Mouse (Mus musculus): ENCODE measurements around the gene Epn2.
"Not testable (repeated sequence)": the region's sequence is repeated elsewhere in the genome, so short reads cannot be mapped to it uniquely, and the experiment has no call there.

The Epn2 gene

GRCm38 (mm10) chr11:61592061-61592460 lies 12.6 kb upstream of the Epn2 start:
- DNase-seq (ENCODE audit: low read depth, low spot score): no peak

GRCm38 (mm10) chr11:61590516-61591213 lies 11.2 kb upstream of the Epn2 start:
- DNase-seq (ENCODE audit: low read depth, low spot score): no peak

- DNase-seq (ENCODE audit: low read depth, low spot score): no peak
Observed at GRCm38 (mm10) chr11:61585421-61585820, 5.9 kb upstream of the Epn2 start.

- DNase-seq (ENCODE audit: low read depth, low spot score): no peak
Observed at GRCm38 (mm10) chr11:61584830-61585229, 5.3 kb upstream of the Epn2 start.

GRCm38 (mm10) chr11:61584096-61584495 lies 4.6 kb upstream of the Epn2 start:
- DNase-seq (ENCODE audit: low read depth, low spot score): no peak

GRCm38 (mm10) chr11:61582808-61583207 lies 3.3 kb upstream of the Epn2 start:
- DNase-seq (ENCODE audit: low read depth, low spot score): not testable (repeated sequence)

- no peak for DNase-seq (ENCODE audit: low read depth, low spot score)
Observed at GRCm38 (mm10) chr11:61579878-61580381, 443 bp upstream of the Epn2 start.

GRCm38 (mm10) chr11:61578541-61578982 lies 925 bp downstream of the Epn2 start:
- no peak for DNase-seq (ENCODE audit: low read depth, low spot score)

- no peak for DNase-seq (ENCODE audit: low read depth, low spot score)
Observed at GRCm38 (mm10) chr11:61577991-61578390, 1.5 kb downstream of the Epn2 start.

GRCm38 (mm10) chr11:61577349-61577748 lies 2.1 kb downstream of the Epn2 start:
- DNase-seq (ENCODE audit: low read depth, low spot score): no peak

- DNase-seq (ENCODE audit: low read depth, low spot score): no peak
Observed at GRCm38 (mm10) chr11:61573266-61573665, 6.2 kb downstream of the Epn2 start.

GRCm38 (mm10) chr11:61571225-61571624 lies 8.3 kb downstream of the Epn2 start:
- no peak for DNase-seq (ENCODE audit: low read depth, low spot score)

GRCm38 (mm10) chr11:61569671-61570070 lies 9.8 kb downstream of the Epn2 start:
- DNase-seq (ENCODE audit: low read depth, low spot score): no peak

GRCm38 (mm10) chr11:61564566-61564965 lies 14.9 kb downstream of the Epn2 start:
- no peak for DNase-seq (ENCODE audit: low read depth, low spot score)

- no peak for DNase-seq (ENCODE audit: low read depth, low spot score)
Observed at GRCm38 (mm10) chr11:61563939-61564338, 15.5 kb downstream of the Epn2 start.

- DNase-seq (ENCODE audit: low read depth, low spot score): no peak
Observed at GRCm38 (mm10) chr11:61562421-61562820, 17.1 kb downstream of the Epn2 start.

GRCm38 (mm10) chr11:61559572-61559971 lies 19.9 kb downstream of the Epn2 start:
- no peak for DNase-seq (ENCODE audit: low read depth, low spot score)

GRCm38 (mm10) chr11:61553015-61553754 lies 26.3 kb downstream of the Epn2 start:
- DNase-seq (ENCODE audit: low read depth, low spot score): no peak

GRCm38 (mm10) chr11:61550631-61551030 lies 28.9 kb downstream of the Epn2 start:
- DNase-seq (ENCODE audit: low read depth, low spot score): no peak

GRCm38 (mm10) chr11:61547710-61548109 lies 31.8 kb downstream of the Epn2 start:
- no peak for DNase-seq (ENCODE audit: low read depth, low spot score)

- no peak for DNase-seq (ENCODE audit: low read depth, low spot score)
Observed at GRCm38 (mm10) chr11:61546452-61546851, 33.0 kb downstream of the Epn2 start.

- no peak for DNase-seq (ENCODE audit: low read depth, low spot score)
Observed at GRCm38 (mm10) chr11:61545586-61545985, 33.9 kb downstream of the Epn2 start.

- DNase-seq (ENCODE audit: low read depth, low spot score): no peak
Observed at GRCm38 (mm10) chr11:61541106-61541505, 38.4 kb downstream of the Epn2 start.

All from embryo, embryonic 11.5 days (tissue).